Mouse (Mus musculus): ENCODE measurements around the gene Spop.
A peak's percentile ranks its signal among the peaks of the same experiment; 100 is the strongest.

The Spop gene

DNA sequence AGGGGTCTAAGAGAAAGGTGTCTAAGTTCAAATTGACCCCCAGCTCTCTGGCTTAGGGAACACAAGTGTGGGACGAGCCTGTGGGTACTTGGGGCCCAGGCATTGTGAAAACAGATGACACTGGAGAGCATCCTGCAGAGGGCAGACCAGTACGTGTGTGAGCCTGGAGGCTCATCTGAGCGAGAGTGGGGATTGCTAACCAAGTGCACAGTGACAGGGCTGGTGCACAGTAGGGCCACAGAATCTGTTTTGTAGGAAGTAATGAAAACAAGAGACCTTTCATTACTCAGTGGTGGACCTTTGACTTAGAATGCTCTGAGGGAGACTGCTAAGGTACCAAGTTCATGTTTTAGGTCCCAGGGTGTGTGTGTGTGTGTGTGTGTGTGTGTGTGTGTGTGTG lies 106.1 kb downstream of the Spop start:
- no peak for DNase-seq (ENCODE audit: low spot score in 2 of 2)

DNA sequence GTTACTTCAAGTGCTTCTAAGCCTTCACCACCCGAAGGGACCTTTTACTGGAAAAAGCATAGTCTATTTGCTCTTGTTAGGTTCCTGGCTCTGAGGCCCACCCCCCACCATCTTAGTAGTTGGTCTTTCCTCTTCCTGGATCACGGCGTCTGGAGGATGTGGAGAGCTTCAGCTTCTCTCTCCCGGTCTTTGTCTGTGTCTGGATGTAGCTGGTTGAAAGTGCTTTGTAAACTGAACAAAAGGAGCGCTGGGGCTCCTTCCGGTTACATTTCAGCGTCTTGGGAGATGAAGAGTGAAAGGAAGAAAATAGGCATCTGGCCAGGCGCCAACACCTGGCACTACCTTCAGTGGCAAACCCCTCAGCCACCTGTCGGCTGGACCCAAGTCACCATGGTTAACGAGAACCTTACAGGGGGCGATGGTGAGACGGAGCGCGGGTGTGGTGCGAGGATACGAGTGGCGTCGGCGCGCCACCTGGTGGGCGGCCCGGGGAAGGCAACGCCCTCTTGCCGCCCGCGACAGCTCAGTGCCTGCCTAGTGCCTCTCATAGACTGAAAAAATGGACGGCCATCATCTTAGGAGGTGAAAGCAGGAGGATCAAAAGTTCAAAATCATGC lies 106.7 kb downstream of the Spop start:
- peak; percentile 79 to 94 for DNase-seq (ENCODE audit: low spot score in 2 of 2)

DNA sequence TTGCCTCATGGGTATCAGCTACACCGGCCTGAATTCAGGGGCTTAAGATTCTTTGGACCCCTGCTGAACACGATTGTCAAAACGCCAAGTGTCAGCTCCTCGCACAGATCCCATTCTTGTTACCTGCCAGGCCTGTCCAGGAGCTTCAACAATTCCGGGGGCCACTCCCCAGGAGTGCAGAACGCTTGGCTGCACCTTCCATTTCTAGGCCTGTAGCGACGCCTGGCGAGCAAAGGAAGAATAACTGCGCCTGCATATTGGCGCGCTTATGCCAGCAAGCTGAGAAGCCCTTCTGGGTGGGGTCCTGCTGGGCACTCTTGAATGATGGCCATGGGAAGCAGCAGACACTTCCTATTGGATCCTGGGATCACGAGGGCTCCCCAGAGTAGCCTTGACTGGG lies 107.7 kb downstream of the Spop start:
- DNase-seq (ENCODE audit: low spot score in 2 of 2): peak; percentile 47 to 68

DNA sequence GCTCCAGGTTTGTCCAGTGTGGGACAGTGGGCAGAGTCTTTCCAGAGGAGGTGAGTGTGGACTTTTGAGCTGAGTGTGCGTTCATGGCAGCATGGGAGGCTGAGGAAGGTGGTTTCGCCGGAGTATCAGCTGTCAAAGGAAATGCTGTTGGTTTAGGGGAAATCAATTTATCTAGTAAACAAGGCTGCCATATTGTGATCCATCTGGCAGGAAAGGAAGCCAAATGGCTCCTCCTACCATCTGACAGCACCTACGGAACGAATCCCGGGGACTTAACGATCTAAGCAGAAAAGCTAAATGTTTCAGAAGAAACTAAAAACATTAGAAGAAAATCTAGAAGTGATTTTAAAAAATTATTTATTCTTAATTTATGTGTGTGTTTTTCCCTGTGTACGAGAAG lies 113.4 kb downstream of the Spop start:
- no peak for DNase-seq (ENCODE audit: low spot score in 2 of 2)

DNA sequence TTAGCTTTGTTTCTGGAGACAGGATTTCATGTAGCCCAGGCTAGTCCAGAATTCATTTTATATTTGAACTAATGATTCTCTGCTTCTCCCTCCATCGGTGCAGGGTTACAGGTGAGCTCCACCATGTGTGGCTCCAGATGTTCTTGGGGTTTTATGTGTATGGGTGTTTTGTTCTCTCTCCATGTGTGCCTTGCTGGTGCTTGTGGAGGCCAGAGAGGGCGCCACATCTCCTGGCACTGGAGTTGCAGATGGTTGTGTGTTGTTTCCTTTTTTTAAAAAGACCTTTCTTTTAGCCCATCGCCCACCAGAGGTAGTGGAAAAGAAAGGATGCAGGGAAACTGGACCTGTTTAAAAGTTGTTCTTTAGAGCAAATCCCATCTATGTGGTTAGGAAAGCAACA lies 114.4 kb downstream of the Spop start:
- no peak for DNase-seq (ENCODE audit: low spot score in 2 of 2)

DNA sequence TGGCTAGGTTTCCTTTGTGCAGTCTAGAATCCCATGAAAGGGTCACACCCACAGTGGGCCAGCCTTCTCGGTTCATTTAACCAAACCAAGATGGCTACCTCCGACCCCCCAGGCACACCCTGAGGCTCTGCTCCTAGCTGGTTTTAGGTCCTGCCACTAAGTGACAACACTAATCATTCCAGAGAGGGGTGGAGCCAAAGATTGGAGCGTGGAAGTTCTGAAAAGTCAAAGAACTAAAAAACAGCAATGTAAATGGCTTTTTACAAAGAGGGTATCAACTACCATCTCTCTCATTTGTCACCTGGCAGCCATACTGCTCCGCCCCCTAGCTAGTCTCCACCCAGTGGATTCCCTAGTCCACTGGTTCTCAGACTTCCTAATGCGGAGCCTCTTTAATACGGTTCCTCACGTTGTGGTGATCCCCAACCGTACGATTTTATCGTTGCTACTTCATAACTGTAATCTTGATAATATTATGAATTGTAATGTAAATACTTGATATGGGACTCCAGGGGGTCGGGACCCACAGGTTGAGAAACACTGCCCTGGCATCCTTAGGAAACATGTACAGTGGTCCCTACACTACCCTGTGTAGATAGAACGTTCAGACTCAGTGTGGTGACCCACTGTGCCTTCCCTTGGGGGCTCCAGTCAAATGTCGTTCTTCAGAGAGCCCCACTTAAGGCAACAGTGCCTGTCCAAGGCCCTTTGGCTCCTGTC lies 118.6 kb downstream of the Spop start:
- DNase-seq (ENCODE audit: low spot score in 2 of 2): no peak

DNA sequence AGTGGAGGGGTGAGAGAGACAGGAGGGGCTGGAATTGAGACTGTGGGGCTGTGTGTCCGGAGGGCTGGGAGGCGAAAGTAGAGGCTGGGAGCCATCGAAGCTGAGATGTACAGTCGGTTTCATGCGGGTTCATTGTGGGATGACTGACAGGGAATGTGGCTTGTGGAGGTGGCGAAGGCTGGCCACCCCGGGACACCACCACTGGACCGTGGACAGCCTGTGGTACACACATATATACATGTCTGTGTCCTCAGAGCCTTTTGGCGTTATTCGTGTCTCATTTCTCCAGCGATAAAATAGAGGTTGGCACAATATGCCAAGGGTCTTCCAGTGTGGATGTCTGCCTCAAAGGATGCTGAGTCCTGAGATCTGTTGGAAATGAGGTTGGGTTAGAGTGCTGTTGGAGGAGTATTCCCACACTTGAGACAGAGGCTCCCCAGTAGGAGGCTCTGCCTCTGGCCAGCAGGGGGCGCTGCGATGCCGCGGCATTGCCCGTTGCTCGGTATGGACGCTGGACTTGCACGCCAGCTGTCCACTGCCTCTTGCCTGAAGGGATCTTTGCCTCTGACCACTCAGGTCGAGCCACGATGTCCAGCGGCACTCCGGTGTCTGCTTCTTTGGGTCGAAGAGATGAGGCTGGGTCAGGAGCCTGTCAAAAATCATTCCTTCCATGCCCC lies 119.7 kb downstream of the Spop start:
- DNase-seq (ENCODE audit: low spot score in 2 of 2): peak; percentile 32 to 85

DNA sequence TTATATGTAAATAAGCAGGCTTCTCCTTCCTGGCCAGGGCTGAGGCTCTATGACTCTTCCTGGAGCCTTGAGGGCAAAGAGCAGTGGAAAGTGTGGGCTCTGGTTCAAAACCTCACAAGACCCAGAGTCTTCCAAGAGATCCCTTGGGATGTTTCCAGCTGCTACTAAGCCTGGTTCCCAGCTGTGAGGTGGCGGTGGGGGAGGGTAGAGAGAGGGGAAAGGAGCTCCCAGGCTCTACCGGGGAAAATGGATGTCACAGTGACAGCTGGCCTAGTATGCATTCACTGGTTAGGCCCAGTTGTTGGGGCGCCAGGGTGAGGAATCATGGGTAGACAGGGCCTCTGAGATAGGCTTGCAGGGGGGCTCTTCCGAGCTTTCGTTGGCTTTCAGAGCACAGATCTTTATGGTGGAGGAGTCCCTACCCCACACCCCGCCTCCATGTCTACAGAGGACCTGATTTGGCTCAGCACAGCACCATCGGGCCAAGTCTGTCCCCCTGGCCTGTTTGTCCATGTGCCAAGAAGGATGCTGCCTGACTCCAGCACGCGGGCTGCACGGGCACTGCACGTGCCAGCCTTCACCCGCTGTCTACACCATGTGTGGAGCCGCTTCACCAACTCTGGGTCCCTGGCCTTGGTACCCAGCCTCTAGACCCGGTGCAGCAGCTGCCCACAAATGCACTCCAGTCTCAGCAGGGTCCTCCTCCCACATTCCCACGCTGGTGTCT lies 124.7 kb downstream of the Spop start:
- DNase-seq (ENCODE audit: low spot score in 2 of 2): no peak

DNA sequence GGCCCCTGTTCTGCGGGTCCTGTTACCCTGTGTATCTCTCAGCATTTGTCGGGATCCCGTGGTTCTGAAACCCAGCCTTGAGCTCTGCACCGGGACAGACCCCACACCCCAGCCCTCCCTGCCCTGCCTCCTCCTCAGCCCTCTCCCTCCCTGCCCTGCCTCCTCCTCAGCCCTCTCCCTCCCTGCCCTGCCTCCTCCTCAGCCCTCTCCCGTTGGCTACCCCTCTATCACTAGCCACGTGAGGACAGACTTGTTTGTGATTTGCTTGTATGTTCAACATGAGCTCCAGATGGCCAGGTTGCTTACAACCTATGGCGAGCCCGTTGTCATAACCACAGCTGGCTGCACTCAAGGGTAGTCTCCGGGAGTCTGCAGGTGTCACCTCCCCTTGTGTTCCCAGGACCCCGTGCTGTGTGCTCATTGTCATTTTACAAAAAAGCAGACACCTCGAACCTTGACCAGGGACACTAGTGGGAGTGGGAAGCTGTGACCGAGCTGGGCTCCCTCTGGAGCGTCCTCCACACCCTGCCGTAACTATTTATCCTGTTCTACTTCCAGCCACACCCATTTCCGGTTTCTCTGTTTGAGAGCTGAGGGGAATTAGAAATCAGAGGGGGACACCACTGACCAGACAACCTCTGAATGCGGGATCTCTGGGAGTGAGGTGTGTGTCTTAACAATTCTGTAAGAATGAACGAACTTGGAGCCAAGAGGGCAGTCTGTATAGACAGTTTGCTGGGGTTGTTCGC lies 126.9 kb downstream of the Spop start:
- no peak for DNase-seq (ENCODE audit: low spot score in 2 of 2)
